Mouse (Mus musculus) lung, adult 2 months (tissue): ENCODE data around the gene Yjefn3.

Experiments
- CTCF ChIP-seq: fragments of 200-500 bp; IDR thresholded peaks from 2 replicates; pipeline ENCODE4 v1.5.1; 2011; ENCODE audit warnings: mild to moderate bottlenecking, low read length, control low read depth; ENCODE audit not compliant: insufficient read depth
- POLR2A ChIP-seq: fragments of 200-500 bp; IDR thresholded peaks from 2 replicates; pipeline ENCODE4 v1.6.1; 2011; ENCODE audit warnings: low read depth, mild to moderate bottlenecking, control low read depth, low read length, borderline replicate concordance; ENCODE audit errors: extremely low read depth

GRCm38 (mm10) chr8:69848951-69849350 lies 53.6 kb downstream of the Yjefn3 start:
- TF ChIP-seq CTCF = no peak
- TF ChIP-seq POLR2A = no peak
